In genomic region chr9:59097564-59097963, GRCm38 (mm10) we compare ENCODE assay signal across 10 mouse cellular contexts.
DNase-seq lines count a peak whose midpoint lies in the region; ATAC-seq lines count a peak whose summit lies in the region.
"Had no signal": no experiment of that assay in that cellular context is flagged by ENCODE, and none has a peak within 500 bp of the region (broad histone marks: within the 10 kb centered on the region; RNA-seq: fewer than 3 reads in every experiment).

No protein-coding gene starts in this region.

- no peak for ATAC-seq in erythroblast, adult 5-6 weeks (replicated peaks; ENCODE audit: low FRiP score, poor library complexity, severe bottlenecking)

- DNase-seq in heart, adult 18-20 months, result peak; percentile 20 to 31
- no peak for DNase-seq in heart, adult 9 months (ENCODE audit: low spot score in 2 of 2)
- peak; percentile 52 for DNase-seq in right cerebral cortex, postnatal 10 days (ENCODE audit: low spot score in 2 of 2)
- DNase-seq in right cerebral cortex, adult 18-20 months, result no peak
- peak; percentile 43 for DNase-seq in gastrocnemius, postnatal 10 days
- no peak for DNase-seq in natural killer cell, adult 2 months (ENCODE audit: low spot score in 2 of 2)
- no peak for DNase-seq in ovary, postnatal 10 days (ENCODE audit: low spot score)
- DNase-seq: adrenal gland, adult 8-10 months; kidney, adult 9 months had no signal

Comparison
In these comparisons a context has a peak if more than half of its experiments do, and no peak if none do; other contexts are left out.
1. DNase-seq: peak in heart, adult 18-20 months (2 of 2), right cerebral cortex, postnatal 10 days (2 of 2) and gastrocnemius, postnatal 10 days (single experiment); none in heart, adult 9 months (0 of 2), right cerebral cortex, adult 18-20 months (single experiment), natural killer cell, adult 2 months (0 of 2) and ovary, postnatal 10 days (single experiment).